Mouse (Mus musculus) lung, postnatal 14 days (tissue): ENCODE data around the gene Fam184b.

Source experiments
- DNase-seq: peaks from one replicate; pipeline ENCODE4 v3.0.0; 2021

The Fam184b gene

DNA sequence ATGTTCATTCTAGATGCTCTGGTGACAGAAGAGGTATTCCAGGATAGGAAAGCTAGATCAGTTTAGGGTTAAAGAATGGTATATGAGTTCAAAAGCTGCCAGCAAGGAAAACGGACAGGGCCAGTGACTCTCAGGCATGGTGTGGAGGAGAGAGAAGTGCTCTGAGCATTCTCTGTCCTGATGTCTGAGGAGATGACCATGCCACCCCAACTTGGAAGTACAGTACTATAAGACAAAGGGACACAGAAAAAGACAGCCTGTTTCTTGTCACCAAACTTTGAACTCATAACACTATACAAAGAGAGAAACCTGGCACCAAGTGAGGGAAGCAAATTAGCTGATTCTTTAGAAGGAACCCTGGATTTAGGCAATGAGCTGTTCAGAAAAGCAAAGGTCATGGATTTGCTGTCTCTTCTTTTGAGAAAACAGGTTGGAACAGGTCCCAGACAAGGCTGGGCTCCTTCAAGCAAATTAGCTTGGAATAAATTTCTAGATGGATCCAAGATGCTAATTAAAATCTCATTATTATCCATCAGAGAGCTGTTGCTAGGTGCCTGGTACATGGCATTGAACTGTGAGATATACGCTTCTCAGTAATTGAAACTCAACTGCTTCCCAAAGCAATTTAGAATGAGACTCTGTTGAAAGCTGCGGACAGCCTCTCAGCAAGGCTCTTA is 43.9 kb downstream of the Fam184b start:
- DNase-seq: no peak

DNA sequence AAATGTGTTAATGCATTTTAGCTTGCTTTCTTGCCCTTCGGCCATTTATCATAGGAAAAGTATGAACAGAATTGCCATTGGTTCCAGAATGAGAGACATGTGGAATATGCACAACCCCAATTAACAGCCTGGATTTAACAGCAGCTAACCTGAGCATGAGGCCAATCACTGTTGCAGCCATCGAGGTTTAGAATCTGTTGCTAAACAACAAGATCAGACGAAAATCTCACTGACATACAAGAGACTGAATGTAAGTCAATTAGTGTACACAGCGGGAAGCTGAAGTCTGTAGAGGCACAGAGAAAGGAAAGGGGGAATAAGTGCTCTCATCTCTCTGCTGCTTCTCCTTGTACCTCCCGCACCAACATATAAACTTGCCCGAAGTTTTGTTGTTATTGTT is 46.1 kb downstream of the Fam184b start:
- no peak for DNase-seq

DNA sequence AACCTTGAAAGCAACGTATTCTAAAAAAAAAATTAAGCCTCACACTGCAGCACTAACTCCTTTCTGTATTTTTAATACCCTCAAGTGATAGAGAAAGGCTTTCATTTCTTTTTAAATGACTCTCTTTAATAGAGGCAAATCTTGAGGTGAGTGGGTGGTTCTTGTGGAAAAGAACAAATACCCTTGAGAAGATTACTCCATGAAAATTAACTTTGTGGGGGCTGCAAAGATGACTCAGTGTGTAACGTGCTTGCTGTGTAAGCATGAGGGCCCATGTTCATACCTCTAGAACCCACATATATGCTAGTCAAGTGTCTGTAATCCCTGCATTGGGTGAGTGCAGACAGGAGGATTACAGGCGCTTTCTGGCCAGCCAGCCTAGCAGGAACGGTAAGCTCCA is 49.3 kb downstream of the Fam184b start:
- no peak for DNase-seq

DNA sequence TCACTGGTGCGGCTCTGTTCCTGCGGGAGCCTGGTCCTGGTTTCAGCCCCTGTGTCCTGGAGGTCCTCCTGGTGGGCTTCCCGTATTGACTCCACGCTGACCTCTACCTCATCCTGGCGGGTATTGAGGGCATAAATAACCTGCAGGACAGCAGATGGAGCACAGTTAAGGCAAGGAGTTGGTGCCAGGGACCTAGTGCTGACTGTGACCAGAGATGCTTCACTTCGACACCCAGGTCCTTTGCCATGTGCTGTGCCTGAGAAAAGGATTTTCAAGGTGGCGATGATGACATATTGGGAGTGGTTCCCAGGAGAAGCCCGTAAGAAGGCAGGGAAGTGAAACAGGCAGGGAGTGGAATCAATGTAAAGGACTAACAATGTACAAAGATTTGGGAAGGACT is 54.8 kb downstream of the Fam184b start:
- DNase-seq: no peak

DNA sequence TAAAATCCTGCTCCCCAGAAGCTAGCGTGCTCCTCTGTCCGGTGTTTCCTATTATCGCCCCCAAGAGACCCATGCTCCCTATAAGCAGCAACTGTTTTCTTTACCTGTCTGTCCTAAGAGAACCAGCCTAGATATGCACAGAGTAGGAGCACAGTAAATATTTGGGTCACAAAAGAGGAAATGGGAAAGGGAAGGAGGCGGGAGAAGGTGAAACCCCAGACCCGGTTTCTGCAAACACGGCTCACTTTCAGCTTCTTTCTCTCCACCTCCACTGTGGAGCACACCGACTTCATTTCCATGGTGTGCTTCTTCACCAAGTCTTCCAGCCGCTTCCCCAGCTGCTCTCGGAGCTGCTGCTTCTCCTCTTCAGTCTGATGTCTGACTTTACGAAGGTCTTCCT is 59.1 kb downstream of the Fam184b start:
- DNase-seq: no peak

DNA sequence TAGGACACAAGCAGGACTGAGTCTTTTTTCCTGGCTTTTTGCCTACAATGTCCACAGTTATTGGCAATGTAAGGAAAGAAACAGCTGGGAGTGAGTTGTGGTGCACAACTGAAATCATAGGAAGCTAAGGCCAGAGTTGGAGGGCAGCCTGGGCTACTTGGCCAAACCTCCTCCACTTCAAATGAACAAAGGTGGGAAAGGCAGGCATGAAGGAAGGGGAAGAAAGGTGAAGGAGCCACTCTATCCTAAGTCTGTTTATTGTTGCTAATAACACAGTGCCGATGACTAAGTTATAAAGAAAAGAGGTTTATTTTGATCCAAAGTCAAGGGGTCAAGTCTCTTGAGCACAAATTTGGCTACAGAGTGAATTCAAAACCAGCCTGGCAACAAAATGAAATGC is 62.0 kb downstream of the Fam184b start:
- peak; percentile 2 for DNase-seq

DNA sequence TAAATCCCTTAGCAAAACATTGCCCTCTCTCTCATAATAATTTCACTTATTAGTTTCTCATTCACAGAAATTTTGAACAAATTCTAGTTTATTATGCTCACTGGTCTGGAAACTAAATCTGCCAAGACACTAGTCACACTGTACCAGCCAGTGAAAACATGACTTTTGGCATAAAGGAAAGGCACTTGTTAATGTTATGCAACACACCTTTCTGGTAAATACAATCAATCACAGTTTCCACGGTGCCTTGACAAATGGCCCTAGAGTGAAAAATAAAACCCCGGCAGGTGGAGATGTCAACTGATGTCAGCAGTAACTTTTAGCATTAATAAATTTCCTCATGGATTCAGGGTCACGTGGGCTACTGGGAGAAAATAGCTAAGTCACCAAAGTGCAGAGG is 62.7 kb downstream of the Fam184b start:
- DNase-seq: no peak

DNA sequence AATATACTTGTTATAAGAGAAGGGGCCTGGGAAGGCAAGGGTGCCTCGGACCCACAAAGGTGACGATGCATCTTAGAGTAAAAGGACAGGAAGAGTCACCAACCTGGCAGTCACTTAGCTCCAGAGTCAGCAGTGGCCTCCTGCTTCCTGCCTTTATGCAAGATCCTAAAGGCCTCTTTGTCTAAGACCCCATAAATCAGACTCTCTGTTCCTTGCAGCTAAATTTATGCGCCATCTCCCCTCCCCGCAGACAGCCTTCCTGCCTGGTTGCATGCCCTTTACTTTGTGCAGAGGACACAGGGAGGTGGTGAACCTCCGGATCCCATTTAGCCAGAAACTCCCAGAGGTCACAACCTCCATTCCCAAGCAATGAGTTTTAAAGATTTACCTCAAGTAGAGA is 66.6 kb downstream of the Fam184b start:
- DNase-seq: no peak

DNA sequence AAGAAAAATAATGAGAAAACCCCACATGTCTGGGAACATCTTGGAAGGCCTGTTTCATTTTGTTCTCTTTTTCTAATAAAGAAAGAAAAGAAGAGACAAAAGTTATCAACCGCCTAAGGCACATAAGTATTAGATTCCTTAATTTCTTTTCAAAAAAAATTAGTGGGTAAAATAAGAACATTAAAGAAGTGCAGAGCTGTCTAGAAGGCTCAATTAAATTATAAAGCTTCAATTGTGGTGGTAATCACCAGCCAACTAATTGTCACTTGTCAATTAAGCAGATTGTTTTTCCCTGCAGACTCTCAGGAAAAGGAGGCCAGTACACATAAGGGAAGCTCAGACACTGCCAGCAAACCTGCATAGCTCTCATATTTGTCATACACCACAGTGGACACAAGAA is 73.6 kb downstream of the Fam184b start:
- DNase-seq: no peak

DNA sequence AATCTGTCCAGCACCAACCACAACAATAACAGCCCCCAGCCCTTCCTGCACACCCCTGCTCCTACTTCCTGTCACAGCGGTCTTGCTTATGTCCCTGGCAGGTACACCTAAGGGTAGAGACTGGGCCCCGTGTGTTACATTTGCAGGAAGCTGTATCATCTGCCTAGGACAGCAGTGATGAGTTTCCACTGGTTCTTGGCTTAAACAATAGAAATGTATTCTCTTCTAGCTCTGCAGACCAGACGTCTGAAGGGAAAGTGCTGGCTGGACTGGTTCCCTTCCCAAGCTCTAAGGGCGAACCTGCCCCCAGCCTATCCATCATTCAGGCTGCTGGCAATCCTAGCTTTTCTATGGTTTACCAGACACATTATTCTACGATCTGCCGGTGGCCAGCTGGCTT is 75.4 kb downstream of the Fam184b start:
- no peak for DNase-seq

DNA sequence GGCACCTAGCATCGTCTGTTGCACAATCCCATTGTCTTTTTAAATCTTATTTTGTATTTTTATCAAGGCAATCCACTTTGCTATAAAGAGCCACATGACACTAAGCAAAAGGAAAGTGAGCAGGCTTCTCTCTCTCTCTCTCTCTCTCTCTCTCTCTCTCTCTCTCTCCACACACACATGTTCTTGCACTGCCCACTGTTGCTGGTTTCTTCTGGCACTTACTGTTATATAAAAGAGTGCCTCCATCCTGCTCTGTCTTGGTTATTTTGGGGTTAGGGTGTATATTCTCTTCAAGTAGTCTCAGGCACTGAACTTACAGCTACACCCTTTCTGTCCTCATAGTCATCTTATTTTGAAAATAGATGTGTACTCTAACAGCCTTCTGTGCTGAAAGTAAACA is 89.8 kb downstream of the Fam184b start:
- no peak for DNase-seq

DNA sequence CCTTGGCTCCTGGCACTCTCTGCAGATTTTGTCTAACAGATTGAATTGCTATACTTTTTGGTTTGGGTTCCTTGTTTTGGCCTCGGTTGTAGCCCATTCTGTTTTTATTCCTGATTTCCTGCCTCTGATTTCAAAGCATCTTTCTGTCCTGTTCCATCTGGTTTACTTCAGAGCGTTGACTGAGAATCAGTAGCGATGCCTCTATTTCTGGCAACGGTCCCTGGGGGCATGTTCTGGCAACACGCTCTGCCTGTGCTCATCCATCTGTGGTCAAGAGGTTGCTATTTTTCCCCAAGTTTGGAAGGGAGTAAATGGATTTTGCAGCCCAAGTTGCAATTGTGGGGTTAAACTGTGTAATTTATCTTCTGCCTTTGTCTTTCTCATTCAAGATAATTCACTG is 96.0 kb downstream of the Fam184b start:
- no peak for DNase-seq

DNA sequence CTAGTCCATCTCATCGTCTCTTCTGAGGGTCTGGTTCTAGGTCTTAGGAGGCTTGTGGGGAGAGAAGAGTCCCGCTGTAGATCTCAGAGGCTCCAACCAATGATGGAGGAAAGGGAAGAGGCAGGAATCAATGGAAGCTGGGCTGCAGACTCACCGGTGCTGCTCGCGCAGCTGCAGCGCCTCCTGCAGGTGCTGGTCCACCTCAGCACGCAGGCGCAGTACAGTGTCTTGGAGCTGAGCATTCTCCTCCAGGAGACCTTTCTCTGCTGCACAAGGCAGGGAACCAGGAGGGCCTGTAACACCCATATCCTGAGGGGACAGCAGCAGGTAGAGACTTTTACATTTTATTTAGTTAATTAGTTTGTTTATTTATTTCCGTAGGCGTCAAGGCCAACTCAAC is 99.9 kb downstream of the Fam184b start:
- no peak for DNase-seq

DNA sequence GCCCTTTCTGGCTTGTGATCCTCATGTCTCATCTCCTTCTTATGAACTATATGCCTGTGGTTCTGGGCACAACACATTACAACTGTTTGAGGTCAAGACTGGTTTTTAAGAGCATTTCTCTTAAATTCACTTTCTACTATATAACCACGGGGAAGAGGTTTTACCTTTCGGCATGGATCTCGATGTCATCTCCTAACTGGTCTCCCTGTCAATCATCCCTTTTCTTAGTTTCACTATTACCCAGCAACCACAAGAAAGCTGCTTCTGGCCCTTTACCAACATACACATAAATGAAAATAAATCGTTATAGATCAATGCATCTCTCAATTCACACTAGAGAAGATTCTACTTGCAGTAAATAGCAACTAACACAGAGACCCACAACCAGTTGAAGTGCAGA is 104.2 kb downstream of the Fam184b start:
- no peak for DNase-seq

DNA sequence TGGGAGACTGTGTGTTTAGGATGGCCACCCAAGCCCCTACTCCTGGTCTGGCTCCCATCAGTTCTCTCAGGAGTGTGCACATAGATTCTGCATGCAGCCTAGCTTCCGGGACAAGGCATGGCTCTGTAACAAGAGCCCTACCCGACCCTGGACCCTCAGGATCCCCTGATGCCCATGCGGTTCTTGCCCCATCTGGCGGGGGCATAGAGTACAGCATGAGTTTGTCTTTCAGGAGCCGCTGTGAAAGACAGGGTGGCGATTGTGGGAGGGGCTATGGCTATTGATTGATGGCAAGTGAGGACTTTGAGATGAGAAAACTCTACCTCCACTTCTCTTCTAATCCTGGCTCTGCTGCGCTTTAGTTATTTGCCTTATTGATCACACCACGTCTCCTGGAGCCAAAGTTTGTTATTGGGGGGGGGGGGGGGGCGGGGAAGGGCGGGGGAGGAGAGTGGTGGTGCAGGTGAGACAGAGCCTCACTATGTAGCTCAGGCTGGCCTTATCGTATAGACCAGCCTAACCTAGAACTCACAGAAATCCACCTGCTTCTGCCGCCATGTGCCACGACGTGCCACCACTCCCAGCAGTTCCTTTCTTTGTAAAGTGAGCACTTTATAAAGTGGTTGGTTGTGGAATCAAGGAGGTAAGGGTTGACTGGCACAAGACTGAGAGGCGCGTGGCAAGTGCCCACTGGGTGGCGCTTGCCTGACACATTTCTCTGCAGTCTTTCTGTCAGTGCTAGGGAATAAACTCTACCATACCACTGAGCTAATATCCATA is 104.9 kb downstream of the Fam184b start:
- peak; percentile 74 for DNase-seq

DNA sequence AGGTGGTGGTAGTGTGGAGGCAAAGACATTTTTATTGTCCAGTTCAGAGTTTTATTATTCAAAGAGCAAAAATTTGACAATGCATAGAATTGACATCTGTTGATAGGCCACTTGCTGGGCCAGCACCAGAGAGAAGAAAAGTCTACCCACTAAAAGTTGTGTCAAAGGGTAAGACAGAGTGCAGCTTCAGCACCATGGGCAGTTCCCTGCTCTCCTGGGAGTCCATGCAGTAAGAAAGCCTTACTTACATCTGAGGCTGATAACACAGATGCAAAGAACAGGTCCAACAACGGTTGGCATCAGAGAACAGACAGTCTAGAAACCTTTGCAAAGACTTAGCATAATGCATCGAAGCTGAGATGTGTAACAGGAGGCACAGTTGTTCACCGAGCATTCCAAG is 109.7 kb downstream of the Fam184b start:
- peak; percentile 13 for DNase-seq

DNA sequence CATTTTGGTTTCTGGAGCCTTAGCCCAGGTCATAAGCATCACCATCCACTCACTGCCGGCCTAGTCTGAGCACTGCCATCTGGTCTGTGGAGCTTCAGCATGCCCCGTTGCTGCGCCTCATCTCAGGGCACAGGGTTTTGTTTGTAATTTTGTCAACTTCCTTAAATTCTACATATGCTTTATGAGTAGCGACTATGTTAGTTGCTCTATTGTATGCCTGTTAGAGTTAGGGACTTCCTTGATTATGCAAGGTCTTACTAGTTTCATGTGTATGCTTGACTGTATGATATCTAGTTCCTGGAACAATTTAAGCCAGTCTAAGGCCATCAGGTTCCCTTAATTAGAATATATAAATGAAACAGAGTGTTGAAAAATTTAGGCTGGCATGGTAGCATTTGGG is 113.1 kb downstream of the Fam184b start:
- DNase-seq: no peak

DNA sequence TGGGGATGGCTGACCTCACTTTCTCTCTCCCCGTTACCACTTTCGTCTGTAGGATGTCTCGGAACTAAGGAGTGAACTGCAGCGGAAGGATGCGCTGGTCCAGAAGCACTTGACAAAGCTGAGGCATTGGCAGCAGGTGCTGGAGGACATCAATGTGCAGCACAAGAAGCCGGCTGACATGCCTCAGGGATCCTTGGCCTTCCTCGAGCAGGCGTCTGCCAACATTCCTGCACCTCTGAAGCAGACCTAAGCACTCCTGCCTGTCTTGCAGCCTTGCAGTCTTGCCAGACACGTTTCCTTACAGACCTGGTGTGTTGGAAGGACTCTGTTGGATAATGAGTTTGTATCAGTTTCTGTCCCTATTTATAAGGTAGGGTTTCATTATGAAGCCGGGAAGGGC is 114.3 kb downstream of the Fam184b start:
- DNase-seq: no peak

DNA sequence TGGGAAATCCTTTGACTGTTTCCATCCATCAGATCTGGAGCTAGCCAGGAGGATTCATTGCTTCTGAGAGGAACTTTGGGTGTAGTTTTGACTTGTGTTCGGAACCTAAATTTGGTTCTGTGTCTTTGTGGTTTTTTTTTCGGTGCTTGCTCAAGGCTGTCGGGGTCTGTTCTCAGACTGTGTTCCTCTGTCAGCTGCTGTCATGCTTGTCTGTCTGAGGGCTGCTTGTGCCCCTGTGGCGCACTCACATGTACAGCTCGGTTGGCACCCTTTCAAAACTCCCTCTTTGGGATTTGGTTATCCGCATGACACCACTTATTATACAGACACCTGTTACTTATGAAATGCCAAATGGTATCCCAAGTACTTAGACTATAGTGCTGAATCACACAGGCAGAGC is 117.8 kb downstream of the Fam184b start:
- DNase-seq: no peak

DNA sequence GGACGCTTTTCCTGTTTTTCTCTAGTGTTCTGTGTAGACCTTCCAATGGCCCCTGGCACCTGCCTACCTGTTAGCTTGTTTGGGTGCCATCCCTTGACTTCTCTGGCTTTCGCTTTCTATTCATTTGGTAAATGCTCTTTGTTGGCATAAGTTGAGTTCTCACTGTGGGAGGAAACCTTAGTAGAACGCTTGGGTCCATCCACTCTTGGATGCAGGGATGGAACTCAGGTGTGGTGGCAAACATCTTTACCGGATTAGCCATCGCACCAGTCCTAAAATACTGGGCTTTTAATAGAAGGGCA is 118.7 kb downstream of the Fam184b start:
- no peak for DNase-seq

DNA sequence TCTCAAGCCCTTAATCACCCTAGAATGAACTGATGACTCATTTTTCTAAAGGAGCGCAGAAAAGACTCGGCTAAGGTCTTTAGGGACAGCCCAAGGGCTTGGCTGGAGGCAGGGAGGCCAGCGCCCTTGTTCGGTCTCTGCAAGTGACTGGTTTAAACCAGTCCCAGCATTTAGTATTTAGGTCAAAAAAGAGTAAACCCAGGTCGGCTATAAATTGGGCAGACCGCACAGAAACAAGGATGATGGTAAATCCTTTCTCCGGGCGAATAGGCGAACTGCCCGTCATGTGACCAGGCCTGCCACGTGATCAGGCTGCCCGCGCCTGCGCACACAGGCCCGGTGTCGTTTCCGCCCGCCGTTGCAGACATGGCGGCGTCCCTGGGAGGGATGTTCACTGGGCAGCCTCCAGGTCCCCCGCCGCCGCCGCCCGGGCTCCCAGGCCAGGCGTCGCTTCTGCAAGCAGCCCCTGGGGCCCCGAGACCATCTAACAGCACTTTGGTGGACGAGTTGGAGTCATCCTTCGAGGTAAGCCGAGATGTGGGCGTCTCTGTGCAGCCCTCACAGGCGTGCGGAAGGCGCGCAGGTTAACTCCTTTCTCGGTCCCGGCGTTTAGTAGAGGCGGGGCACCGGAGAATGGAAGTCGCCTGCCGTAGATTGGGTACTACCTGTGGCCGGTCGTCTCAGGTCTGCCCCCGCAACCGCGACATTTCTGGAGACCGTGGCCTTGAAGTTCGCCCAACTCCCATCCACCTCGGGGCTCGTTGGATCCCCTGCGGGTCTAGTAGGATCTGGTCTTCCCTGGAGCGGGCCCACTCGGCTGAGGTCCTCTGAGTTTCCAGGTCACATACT is 119.2 kb downstream of the Fam184b start, which contains the start of gene Med28:
Gene Med28 (plus strand): TSS at position 270 of the 849 bp plus-strand sequence.
- DNase-seq: peak; percentile 94

DNA sequence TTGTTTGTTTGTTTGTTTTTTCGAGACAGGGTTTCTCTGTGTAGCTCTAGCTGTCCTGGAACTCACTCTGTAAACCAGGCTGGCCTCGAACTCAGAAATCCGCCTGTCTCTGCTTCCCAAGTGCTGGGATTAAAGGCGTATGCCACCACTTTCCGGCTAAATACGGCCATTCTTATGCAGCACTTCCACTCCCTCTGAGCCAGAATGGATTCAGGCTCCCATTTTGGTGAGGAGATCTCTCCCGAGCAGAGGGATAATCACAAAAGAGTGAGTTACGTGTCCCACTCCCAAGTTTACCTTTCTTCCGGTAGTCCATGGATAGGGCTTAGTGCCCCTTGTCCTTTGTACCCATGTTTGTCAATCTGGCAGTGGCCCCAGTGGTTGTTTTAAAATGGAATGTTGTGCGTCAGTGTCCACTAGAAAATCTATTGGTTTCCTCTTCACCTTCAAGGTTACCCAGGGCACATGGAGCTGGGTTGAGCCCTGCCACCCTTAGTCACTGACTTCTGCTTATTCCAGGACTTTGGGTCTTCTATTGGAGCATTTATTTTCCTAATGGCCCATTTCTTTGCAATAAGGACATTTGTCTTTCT is 124.2 kb downstream of the Fam184b start:
- no peak for DNase-seq

DNA sequence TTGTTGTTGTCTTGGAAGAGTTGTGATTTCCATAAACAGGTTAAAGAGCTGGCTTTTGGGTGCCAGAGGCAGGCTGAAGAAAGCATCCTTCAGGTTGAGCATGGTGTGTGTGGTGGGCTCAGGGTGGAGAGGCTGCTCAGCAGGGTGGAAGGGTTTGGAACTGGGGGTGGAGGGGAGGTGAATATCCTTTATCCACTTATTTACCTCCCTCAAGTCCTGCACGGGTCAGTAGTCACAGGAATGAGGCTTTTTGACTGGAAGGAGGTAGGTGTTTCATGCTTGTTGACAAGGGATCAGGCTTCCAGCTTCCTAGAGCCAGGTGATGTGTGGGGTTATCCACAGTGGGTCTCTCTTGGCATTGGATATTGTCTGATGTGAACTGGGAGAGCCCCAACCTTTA is 124.8 kb downstream of the Fam184b start:
- no peak for DNase-seq

DNA sequence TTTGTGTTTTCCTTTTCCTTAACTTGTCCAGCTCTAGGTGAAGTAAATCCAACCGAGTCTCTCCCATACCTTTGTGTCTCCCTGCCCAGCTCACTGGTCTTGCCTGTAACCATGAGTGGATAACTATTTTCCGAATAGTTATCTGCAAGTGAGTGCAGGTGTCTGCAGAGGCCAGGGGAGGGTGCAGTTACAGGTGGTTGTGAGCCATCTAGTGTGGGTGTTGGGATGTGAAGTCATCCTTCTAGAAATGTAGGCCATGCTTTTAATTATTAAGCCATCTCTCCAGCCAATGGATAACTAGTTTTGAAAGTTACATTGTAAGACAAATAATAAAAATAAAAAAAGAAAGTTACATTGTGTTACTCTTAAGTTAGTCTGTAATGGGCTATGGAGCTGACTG is 125.9 kb downstream of the Fam184b start:
- DNase-seq: no peak
